Mouse (Mus musculus): ENCODE data around the gene Tm9sf1.

DNA sequence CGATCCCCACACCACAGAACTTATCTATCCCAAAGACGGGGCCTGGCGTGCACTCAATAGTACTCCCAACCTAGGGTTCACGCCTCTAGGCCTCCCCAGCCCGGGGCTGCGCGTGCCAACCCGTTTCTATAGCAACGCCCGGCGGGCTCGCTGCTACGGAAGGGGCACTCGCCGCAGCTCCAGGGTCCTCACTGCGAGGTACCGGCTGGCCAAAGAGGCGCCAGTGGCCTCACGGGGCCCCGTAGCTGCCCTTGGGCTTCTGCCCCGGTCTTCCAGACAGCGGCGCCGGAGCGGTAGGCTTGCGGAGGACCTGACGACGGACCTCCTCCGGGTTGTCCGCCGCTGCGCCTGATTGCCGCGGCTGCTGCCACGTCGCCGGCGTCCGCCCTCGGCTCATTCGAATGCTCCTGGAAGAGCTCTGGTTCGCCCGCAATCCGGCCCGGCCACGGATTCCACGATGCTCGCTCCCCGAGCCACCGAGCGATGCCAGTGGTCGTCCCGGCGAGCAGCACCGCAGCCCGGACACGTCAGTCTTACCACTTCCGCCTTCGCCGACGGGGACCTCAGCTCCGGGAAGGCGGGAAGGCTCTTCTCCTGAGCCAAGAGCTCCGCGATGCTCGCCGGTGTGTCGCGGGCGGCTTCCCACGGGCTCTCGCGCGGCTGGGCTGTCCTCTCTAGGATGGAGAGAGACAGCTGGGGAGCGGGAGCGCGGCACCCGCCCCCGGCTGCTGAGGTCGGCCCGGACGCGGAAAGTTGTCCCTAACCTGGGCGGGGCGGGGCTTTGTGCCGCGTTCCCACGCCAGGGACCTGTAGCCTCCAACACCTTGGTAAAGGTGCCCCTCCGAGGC lies at the start of gene Tm9sf1:
- TF ChIP-seq CTCF (IDR thresholded peaks at IDR 0.05; ENCODE audit: borderline replicate concordance, insufficient read depth, low read length) = no peak
- peak; percentile 49 for TF ChIP-seq POLR2A (IDR thresholded peaks at IDR 0.05; ENCODE audit: low read depth, low read length)

All from embryonic fibroblast, embryonic 13.5 days (primary cell).